Mouse (Mus musculus): ENCODE results near the gene Rfc5.
"Not testable (repeated sequence)": the region's sequence is repeated elsewhere in the genome, so short reads cannot be mapped to it uniquely, and the experiment has no call there.

Gene Rfc5

GRCm38 (mm10) chr5:117388877-117389276 is at the start of gene Rfc5:
Gene Rfc5, minus strand, starts transcription at chr5:117389047.
- peak; percentile 97 for DNase-seq (ENCODE audit: low read depth)

- not testable (repeated sequence) for DNase-seq (ENCODE audit: low read depth)
These were observed 44.7 kb upstream of the Rfc5 start for GRCm38 (mm10) chr5:117433501-117433900.

GRCm38 (mm10) chr5:117417442-117417841 is 28.6 kb upstream of the Rfc5 start:
- peak; percentile 66 for DNase-seq (ENCODE audit: low read depth)

- no peak for DNase-seq (ENCODE audit: low read depth)
These were observed 26.4 kb upstream of the Rfc5 start for GRCm38 (mm10) chr5:117415011-117415912.

GRCm38 (mm10) chr5:117414611-117415010 is 25.8 kb upstream of the Rfc5 start:
- no peak for DNase-seq (ENCODE audit: low read depth)

- DNase-seq (ENCODE audit: low read depth), result no peak
These were observed 25.0 kb upstream of the Rfc5 start, which contains the start of gene Ksr2 for GRCm38 (mm10) chr5:117413507-117414501. Gene Ksr2, plus strand, starts transcription at chr5:117414000.

DNA sequence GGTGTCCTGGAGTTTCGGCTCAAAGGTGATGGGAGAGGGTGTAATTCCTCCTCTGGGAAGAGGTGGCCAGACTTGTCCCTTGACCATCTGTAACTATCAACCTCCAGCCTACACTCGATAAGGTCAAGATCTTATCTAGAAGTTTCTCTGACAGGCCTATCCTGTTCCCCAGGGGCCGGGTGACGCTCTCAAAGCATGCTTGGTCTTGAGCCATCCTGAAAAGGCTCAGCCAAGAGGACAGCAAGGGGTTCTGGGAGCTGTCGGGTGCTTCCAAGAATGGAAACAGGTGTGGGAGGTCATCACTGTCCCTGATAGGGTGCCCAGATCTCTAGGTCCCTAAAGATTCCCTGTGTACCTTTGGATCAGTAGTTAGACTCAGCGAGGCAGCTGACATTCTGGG is 20.5 kb upstream of the Rfc5 start:
- no peak for DNase-seq (ENCODE audit: low read depth)

- DNase-seq (ENCODE audit: low read depth), result peak; percentile 71
These were observed 19.4 kb upstream of the Rfc5 start for GRCm38 (mm10) chr5:117408216-117408615.

DNA sequence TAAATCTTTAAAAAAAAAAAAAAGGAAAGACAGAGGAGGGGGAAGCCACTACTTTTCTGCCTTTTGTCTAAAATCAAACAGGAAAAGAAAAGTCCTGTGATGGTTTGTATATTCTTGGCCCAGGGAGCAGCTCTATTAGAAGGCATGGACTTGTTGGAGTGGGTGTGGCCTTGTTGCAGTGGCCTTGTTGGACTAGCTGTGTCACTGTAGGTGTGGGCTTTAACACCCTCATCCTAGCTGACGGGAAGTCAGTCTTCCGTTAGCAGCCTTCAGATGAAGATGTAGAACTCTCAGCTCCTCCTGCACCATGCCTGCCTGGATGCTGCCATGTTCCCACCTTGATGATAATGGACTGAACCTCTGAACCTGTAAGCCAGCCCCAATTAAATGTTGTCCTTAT is 15.8 kb upstream of the Rfc5 start:
- not testable (repeated sequence) for DNase-seq (ENCODE audit: low read depth)

GRCm38 (mm10) chr5:117403609-117404008 is 14.8 kb upstream of the Rfc5 start:
- DNase-seq (ENCODE audit: low read depth), result no peak

DNA sequence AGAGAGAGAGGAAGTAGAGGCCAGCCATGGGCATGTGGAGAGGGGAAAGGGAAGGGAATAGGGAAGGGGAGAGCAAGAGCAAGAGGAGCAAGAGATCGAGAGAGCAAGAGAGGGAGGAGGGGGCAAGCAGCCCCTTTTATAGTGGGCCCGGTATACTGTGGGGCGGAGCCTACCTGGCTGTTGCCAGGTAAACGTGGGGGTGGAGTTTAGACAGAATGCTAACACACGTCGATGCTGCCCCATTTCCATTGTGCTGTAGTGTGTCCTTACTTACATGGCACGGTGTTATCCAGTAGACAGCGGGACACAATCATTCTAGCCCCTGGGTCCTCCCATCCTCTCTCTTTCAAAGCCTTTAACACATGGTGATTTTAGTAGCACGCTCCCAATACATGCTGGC is 10.4 kb upstream of the Rfc5 start:
- no peak for DNase-seq (ENCODE audit: low read depth)

GRCm38 (mm10) chr5:117398007-117398550 is 9.2 kb upstream of the Rfc5 start:
- no peak for DNase-seq (ENCODE audit: low read depth)

DNA sequence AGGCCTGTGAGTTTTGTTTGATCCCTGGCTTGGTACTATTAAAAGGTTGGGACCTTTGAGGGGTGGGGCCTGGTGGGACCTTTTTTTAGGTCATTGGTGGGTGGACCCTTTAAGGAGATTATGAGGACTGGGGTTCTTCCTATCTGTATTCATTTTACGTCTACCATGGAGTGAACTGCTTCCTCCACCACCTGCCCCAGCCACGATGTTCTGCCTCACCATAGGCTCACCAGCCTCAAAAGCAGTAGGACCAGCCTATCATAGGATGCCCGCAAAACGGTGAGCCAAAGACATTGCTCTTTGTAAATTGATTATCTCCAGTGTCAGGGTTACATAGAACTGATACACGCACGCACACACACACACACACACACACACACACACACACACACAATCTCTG is 8.5 kb upstream of the Rfc5 start:
- DNase-seq (ENCODE audit: low read depth), result no peak

DNA sequence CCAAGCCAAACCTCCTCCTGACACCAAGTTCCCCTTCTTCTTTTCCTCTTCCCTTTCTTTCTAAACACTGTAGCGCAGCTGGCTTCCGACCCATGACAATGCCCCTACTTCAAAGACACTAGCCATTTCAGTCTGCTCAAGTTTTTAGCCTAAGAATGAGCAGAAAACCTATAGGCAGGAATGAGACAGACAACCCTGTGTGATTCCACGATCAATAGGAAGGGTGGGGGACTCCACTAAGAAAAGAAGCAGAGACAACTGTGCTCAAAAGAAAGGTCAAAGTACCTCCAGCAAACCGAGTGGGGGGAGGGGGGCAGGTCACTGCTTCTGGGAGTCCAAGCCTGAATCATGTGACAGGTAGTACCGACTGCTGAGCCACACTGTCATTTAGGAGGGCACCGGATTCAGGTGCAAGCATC is 7.8 kb upstream of the Rfc5 start:
- no peak for DNase-seq (ENCODE audit: low read depth)

GRCm38 (mm10) chr5:117395834-117396233 is 7.0 kb upstream of the Rfc5 start:
- no peak for DNase-seq (ENCODE audit: low read depth)

DNA sequence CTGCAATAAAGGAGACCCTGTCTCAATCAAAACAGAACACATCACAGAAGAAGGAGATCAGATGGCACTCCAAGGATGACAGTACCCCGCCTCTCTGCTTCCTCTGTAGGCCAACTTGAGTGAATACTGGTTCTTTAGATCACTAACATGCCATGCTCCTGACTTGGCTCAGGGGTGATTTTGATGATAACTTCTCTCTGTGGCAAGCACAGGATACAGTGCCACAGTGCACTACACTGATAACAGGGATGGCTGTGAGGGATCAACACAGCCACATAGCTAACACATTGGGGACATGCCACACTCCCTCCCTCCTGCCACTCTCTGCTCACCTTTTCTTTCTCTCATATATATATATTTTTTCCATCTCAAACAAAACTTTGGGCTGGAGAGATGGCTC is 2.0 kb upstream of the Rfc5 start:
- peak; percentile 52 for DNase-seq (ENCODE audit: low read depth)

GRCm38 (mm10) chr5:117388296-117388751 is 523 bp downstream of the Rfc5 start:
- DNase-seq (ENCODE audit: low read depth), result peak; percentile 89

DNA sequence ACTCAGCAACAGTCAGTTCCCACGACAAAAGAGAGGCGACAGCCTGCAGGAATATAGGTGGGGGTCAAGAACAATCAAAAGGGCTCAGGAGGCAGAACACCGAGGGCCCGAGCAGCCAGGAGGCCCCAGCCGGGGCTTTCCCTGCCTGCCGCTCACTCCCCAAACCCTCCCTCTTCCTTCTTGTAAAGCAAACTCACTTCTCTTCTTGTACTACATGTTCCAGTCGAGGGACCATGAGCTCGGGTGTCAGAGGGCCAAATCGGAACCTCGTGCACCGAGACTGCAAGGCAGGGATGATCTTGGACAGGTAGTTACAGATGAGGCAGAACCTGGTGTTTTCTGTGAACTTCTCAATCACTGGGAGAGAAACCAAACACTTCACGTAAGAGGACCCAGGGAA is 5.6 kb downstream of the Rfc5 start:
- no peak for DNase-seq (ENCODE audit: low read depth)

- no peak for DNase-seq (ENCODE audit: low read depth)
These were observed 7.1 kb downstream of the Rfc5 start for GRCm38 (mm10) chr5:117381785-117382184.

DNA sequence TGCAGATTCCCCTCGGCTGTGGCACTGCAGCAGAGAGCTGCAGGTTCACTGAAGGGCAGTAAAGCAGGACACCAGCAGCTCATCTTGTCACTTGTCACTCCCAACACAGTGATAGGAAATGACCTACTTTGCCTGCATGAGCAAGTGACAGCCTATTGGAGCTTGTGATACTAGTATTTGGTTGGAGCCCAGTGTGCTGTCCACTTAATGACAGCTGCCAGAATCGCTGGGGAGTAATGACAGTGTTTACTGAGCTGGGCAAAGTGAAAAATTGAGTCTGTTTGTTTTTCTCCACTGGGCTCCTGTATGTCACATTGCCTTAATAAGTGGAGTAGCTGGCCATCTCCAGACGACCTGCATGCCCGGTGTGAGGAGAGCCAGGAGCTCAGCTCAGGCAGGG is 8.6 kb downstream of the Rfc5 start:
- DNase-seq (ENCODE audit: low read depth), result no peak

- not testable (repeated sequence) for DNase-seq (ENCODE audit: low read depth)
These were observed 11.1 kb downstream of the Rfc5 start for GRCm38 (mm10) chr5:117377731-117378130.

- no peak for DNase-seq (ENCODE audit: low read depth)
These were observed 12.5 kb downstream of the Rfc5 start for GRCm38 (mm10) chr5:117376331-117376761.

Measured in 416B (cell line).